Mouse (Mus musculus): Measurements from ENCODE around the gene Srebf2. TPM values are rescaled to one million over a fixed set of nuclear protein-coding genes. Genes with fewer than 3 reads are reported as not detected.

The Srebf2 gene
- total RNA-seq, 1 experiment, result 173 TPM

DNA sequence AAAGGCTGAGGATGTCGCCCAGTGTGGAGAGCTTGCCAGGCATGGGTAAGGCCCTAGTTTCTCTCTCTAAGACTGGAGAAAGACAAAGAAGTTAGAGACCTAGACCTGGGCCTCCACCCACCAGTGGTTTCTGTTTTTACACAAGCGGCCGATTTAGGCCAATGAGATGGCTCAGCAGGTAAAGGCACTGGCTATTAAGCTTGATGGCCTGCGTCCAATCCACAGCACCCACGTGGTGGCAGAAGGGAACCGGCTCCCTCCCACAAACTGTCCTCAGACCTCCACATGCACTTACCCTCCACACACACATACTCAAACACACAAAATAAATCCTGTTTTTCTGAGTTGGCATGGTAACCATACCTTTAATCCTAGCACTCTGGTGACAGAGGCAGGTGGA lies 55.1 kb downstream of the Srebf2 start:
- Histone ChIP-seq H3K4me1 (ENCODE audit: control insufficient read depth in 2 of 2, insufficient read depth in 2 of 2, low read length in 2 of 2, poor library complexity in 1 of 2) (peaks cover 0 to 8% of the 10 kb centered on the region in 2 experiments; a peak in 3 of 4 replicates), H3K4me3 (ENCODE audit: insufficient read depth in 1 of 2, low read depth in 1 of 2, low read length in 2 of 2, poor library complexity in 1 of 2, severe bottlenecking in 1 of 2) (no peak overlapping the region), H3K27ac (ENCODE audit: insufficient read depth, low read depth, low read length, poor library complexity, severe bottlenecking) (no peak overlapping the region), H3K36me3 (ENCODE audit: control insufficient read depth, insufficient read depth, low read length, poor library complexity, severe bottlenecking) (peaks cover 66% of the 10 kb centered on the region), H3K9me3 (ENCODE audit: control insufficient read depth, insufficient read depth, low read depth, low read length) (no peaks in the 10 kb centered on the region), H3K9ac (ENCODE audit: insufficient read depth, low read depth, low read length, poor library complexity, severe bottlenecking) (no peak overlapping the region)
- in situ Hi-C loops (cut with MboI; ENCODE audit: low sequenced_read_pairs in 2 of 2, unreplicated experiment in 2 of 2), result no loop called here
- DNase-seq (ENCODE audit: low read depth, low spot score), result no peak
- no peak for TF ChIP-seq MAFK (IDR thresholded peaks at IDR 0.05; ENCODE audit: insufficient read depth, low read depth, low read length)
- no peak for TF ChIP-seq ZNF384 (IDR thresholded peaks at IDR 0.05; ENCODE audit: low read depth, low read length)
- TF ChIP-seq ZC3H11A (IDR thresholded peaks at IDR 0.05; ENCODE audit: borderline replicate concordance, low read depth, low read length), result no peak
- no peak for TF ChIP-seq CHD2 (IDR thresholded peaks at IDR 0.05; ENCODE audit: low read depth, low read length)
- no peak for TF ChIP-seq HCFC1 (IDR thresholded peaks at IDR 0.05; ENCODE audit: borderline replicate concordance, insufficient read depth, low read length)

DNA sequence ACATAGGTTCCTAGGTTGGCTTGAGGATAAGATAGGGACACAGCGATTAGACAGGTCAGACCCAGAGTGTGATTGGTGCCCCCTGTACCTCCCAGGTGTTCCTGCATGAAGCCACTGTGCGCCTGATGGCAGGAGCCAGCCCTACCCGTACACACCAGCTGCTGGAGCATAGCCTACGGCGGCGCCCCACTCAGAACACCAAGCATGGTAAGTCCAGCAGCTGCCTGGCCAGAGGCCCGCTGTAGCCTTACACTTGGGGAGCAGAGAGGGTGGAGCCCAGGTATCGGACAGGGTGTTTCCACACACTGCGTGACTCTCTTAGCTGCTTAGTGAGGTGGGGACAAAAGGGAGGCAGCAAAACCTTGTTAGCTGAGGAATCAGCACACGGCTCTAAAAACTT lies 56.1 kb downstream of the Srebf2 start:
- H3K4me3 ChIP-seq (ENCODE audit: insufficient read depth in 1 of 2, low read depth in 1 of 2, low read length in 2 of 2, poor library complexity in 1 of 2, severe bottlenecking in 1 of 2), result no peak overlapping the region
- peaks cover 56% of the 10 kb centered on the region for H3K36me3 ChIP-seq (ENCODE audit: control insufficient read depth, insufficient read depth, low read length, poor library complexity, severe bottlenecking)
- no peak for DNase-seq (ENCODE audit: low read depth, low spot score)
- peaks cover 0 to 14% of the 10 kb centered on the region in 2 experiments; a peak in 3 of 4 replicates for H3K4me1 ChIP-seq (ENCODE audit: control insufficient read depth in 2 of 2, insufficient read depth in 2 of 2, low read length in 2 of 2, poor library complexity in 1 of 2)
- H3K9ac ChIP-seq (ENCODE audit: insufficient read depth, low read depth, low read length, poor library complexity, severe bottlenecking), result no peak overlapping the region
- H3K9me3 ChIP-seq (ENCODE audit: control insufficient read depth, insufficient read depth, low read depth, low read length), result no peaks in the 10 kb centered on the region
- no peak for TF ChIP-seq CHD2 (IDR thresholded peaks at IDR 0.05; ENCODE audit: low read depth, low read length)
- no peak for TF ChIP-seq ZNF384 (IDR thresholded peaks at IDR 0.05; ENCODE audit: low read depth, low read length)
- TF ChIP-seq MAFK (IDR thresholded peaks at IDR 0.05; ENCODE audit: insufficient read depth, low read depth, low read length), result no peak
- TF ChIP-seq HCFC1 (IDR thresholded peaks at IDR 0.05; ENCODE audit: borderline replicate concordance, insufficient read depth, low read length), result no peak
- TF ChIP-seq ZC3H11A (IDR thresholded peaks at IDR 0.05; ENCODE audit: borderline replicate concordance, low read depth, low read length), result no peak
- no peak overlapping the region for H3K27ac ChIP-seq (ENCODE audit: insufficient read depth, low read depth, low read length, poor library complexity, severe bottlenecking)
- in situ Hi-C loops (cut with MboI; ENCODE audit: low sequenced_read_pairs in 2 of 2, unreplicated experiment in 2 of 2), result no loop called here

- in situ Hi-C loops (cut with MboI; ENCODE audit: low sequenced_read_pairs in 2 of 2, unreplicated experiment in 2 of 2), result no loop called here
- H3K27ac ChIP-seq (ENCODE audit: insufficient read depth, low read depth, low read length, poor library complexity, severe bottlenecking), result no peak overlapping the region
- TF ChIP-seq ZC3H11A (IDR thresholded peaks at IDR 0.05; ENCODE audit: borderline replicate concordance, low read depth, low read length) (no peak), CHD2 (IDR thresholded peaks at IDR 0.05; ENCODE audit: low read depth, low read length) (no peak), ZNF384 (IDR thresholded peaks at IDR 0.05; ENCODE audit: low read depth, low read length) (no peak), MAFK (IDR thresholded peaks at IDR 0.05; ENCODE audit: insufficient read depth, low read depth, low read length) (no peak)
- no peak for DNase-seq (ENCODE audit: low read depth, low spot score)
- H3K4me1 ChIP-seq (ENCODE audit: control insufficient read depth in 2 of 2, insufficient read depth in 2 of 2, low read length in 2 of 2, poor library complexity in 1 of 2), result peaks cover 0 to 17% of the 10 kb centered on the region in 2 experiments; a peak in 3 of 4 replicates
- H3K9ac ChIP-seq (ENCODE audit: insufficient read depth, low read depth, low read length, poor library complexity, severe bottlenecking), result no peak overlapping the region
- peaks cover 49% of the 10 kb centered on the region for H3K36me3 ChIP-seq (ENCODE audit: control insufficient read depth, insufficient read depth, low read length, poor library complexity, severe bottlenecking)
- no peak overlapping the region for H3K4me3 ChIP-seq (ENCODE audit: insufficient read depth in 1 of 2, low read depth in 1 of 2, low read length in 2 of 2, poor library complexity in 1 of 2, severe bottlenecking in 1 of 2)
- H3K9me3 ChIP-seq (ENCODE audit: control insufficient read depth, insufficient read depth, low read depth, low read length), result no peaks in the 10 kb centered on the region
These were observed 56.8 kb downstream of the Srebf2 start for GRCm38 (mm10) chr15:82203611-82204351.

- H3K4me1 ChIP-seq (ENCODE audit: control insufficient read depth in 2 of 2, insufficient read depth in 2 of 2, low read length in 2 of 2, poor library complexity in 1 of 2), result peaks cover 0 to 17% of the 10 kb centered on the region in 2 experiments; a peak in 3 of 4 replicates
- DNase-seq (ENCODE audit: low read depth, low spot score), result no peak
- H3K9me3 ChIP-seq (ENCODE audit: control insufficient read depth, insufficient read depth, low read depth, low read length), result no peaks in the 10 kb centered on the region
- H3K27ac ChIP-seq (ENCODE audit: insufficient read depth, low read depth, low read length, poor library complexity, severe bottlenecking), result no peak overlapping the region
- TF ChIP-seq ZNF384 (IDR thresholded peaks at IDR 0.05; ENCODE audit: low read depth, low read length) (no peak), ZC3H11A (IDR thresholded peaks at IDR 0.05; ENCODE audit: borderline replicate concordance, low read depth, low read length) (no peak), MAFK (IDR thresholded peaks at IDR 0.05; ENCODE audit: insufficient read depth, low read depth, low read length) (no peak), CHD2 (IDR thresholded peaks at IDR 0.05; ENCODE audit: low read depth, low read length) (no peak), HCFC1 (IDR thresholded peaks at IDR 0.05; ENCODE audit: borderline replicate concordance, insufficient read depth, low read length) (no peak)
- in situ Hi-C loops (cut with MboI; ENCODE audit: low sequenced_read_pairs in 2 of 2, unreplicated experiment in 2 of 2), result no loop called here
- H3K4me3 ChIP-seq (ENCODE audit: insufficient read depth in 1 of 2, low read depth in 1 of 2, low read length in 2 of 2, poor library complexity in 1 of 2, severe bottlenecking in 1 of 2), result no peak overlapping the region
- peaks cover 40% of the 10 kb centered on the region for H3K36me3 ChIP-seq (ENCODE audit: control insufficient read depth, insufficient read depth, low read length, poor library complexity, severe bottlenecking)
- H3K9ac ChIP-seq (ENCODE audit: insufficient read depth, low read depth, low read length, poor library complexity, severe bottlenecking), result no peak overlapping the region
These were observed 57.8 kb downstream of the Srebf2 start for GRCm38 (mm10) chr15:82204680-82205371.

Data from ES-E14 (cell line).